Mouse (Mus musculus) G1E-ER4 (cell line): ENCODE results near the gene Hs6st1. TPM values are rescaled to one million over a fixed set of nuclear protein-coding genes. Genes with fewer than 3 reads are reported as not detected.

Source experiments
- GATA1 ChIP-seq: IDR thresholded peaks from one replicate; pipeline ENCODE4 v1.8.0; 2012; ENCODE audit warnings: low read length, inconsistent platforms
- polyA plus RNA-seq: library from polyadenylated mRNA; stranded (reverse); fragments of >175 nt; gene quantifications from 2 replicates; pipeline ENCODE4 v1.2.3, GENCODE M21; 2012

The Hs6st1 gene
- polyA plus RNA-seq, 1 experiment = 80.0 TPM

DNA sequence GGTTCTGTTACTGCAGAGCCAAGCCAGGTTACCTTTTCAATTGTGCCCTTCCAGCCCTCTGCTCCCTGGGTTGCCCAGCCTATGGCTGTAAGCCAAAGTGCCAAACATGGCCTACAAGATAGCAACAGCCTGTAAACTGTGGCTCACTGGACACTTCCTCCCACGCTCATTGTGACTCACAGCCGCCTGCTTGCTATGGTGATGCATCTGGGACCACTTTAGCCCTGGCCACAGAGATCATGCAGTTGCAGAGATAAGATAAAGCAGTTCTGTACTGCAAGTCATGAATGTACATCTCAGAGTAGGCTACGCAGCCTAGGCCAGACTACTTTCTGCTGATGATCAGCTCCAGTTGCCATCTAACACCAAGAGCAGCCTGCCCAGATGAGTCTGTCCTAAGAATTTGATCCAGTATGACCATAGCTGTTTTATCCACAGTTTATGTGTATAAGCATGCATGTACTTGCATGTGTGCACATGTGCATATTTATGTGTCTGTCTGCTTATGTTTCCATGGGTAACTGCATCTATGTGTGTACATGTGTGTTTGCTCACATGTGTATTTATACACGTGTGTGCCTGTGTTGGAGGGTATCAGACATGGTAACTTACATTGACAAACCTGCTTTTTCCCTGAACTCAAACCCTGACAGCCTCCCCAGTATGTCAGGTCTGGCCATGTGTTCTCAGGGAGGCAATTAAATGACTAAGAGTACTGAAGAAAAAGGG, 62.3 kb downstream of the Hs6st1 start:
- TF ChIP-seq GATA1 = peak; percentile 100

DNA sequence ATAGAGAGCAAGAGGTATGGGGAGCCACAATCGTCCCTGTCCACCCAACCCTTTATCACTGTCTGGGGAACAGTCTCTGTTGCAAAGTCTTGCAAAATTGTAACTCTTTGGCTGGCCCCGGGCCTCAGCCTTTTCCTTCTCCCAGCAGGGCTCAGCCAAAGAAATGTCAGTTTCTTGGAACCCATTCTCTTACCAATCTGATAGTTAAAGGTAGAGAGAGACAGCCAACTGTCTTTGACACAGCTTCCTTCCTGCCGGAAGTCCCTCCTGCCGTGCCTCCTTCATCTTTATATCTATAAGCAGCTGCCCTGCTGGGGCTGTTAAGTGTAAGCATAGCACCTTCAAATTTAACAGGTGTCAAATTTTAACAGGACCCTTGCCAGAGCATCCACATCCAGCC, 63.0 kb downstream of the Hs6st1 start:
- no peak for TF ChIP-seq GATA1

DNA sequence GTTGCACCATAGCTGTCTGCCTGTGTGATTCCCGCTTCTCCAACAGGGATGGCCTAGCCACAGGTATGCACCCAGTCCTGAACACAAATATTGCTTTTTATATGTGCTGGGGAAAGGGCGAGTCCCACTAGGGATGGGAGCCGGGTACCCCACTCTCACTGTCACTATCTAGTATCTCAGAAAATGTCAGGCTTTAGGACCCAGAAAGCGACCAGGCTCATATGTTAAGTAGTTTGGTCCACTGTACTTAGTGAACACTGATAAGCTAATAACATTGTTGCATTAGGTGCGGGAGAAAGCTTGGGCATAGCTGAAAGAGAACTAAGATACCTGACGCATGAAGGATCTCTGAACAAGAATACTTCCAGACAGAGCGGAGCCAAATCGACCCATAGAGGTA, 63.6 kb downstream of the Hs6st1 start:
- no peak for TF ChIP-seq GATA1

DNA sequence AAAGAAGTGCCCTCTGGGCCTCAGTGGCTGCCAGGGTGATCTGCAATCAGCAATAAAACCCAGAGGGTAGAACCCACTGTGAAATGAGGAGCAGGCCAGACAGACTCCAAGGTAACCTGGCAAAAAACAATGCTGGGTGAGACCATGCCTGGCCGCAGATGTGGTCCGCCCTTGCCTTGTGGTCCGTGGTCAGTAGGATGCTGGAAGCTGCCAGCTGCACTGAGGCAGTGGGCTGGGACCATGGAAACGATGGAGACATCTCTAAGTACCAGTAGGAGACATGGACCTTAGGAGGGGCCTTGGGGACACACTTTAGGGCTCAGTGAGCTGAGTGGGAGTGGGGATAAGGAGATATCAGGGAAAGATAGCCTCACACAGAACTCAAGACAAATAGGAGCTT, 64.0 kb downstream of the Hs6st1 start:
- TF ChIP-seq GATA1 = no peak

DNA sequence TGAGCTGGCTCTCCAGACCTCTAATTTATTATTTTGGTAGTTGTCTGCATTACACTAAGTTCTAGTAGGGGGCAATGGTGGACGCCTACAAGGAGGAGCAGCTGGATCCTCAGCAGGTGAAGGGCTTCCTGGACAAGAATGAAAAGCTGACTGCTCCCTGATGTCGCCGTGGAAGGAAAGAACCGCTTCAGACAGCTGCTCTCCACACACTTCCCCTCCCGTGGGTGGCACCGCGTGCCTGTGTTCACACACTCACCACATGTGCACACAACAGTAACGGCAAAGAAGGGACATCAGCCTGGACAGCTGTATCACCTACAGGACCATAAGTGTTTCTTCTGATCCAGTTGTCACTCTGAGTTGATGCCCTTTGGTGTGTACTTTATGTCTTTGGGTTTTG, 64.8 kb downstream of the Hs6st1 start:
- no peak for TF ChIP-seq GATA1

DNA sequence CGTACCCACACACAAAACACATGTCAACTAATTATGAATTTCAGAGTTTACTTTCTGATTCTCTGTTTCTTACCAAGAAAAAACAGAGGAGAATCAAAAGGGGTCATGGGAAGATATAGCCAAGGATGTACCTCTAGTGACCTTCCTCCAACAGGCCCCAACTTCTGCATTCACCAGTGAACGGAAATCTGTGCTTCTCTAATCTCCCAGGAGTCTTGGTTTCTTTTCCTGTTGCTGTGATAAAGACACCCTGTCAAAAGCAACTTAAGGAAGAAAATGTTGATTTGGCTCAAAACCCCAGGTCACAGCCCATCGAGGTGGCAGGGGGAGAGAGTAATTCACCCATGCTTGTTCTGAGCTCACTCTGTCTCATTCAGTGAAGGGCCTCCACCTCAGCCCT, 65.4 kb downstream of the Hs6st1 start:
- no peak for TF ChIP-seq GATA1

DNA sequence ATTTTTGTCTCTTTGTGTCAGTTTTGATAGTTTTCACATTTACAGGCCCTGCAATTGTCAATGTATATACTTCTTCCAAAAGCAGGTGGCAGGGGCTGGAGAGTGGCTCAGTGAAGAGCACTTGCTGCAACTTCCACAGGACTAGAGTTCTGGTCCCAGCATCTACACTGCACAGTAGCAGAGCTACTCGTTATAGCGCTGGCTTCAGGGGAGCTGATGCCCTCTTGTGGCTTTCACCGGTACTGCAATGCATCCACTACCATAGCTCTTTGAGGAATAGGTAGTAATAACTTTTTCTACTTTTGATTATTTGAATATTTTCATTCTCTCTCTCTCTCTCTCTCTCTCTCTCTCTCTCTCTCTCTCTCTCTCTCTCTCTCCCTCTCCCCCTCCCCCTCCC, 66.4 kb downstream of the Hs6st1 start:
- TF ChIP-seq GATA1 = no peak

DNA sequence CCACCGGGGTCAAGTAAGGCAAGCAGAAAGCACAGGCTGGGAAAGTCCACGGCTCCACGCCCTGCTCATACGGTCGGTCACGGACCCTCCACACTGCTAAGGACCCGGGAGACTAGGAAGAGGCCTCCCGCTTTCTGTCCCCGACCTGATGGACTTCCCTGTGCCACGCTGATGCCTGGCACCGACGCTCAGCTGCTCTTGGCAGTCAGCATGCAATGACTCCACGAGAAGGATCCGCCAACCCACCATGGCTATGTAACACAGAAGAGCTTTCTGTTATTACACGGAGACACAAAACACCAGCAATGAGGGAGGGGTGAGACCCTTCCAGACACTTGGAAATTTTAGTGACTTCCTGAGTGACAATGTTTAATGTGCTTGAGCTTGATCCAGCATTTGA, 72.1 kb downstream of the Hs6st1 start:
- TF ChIP-seq GATA1 = no peak

DNA sequence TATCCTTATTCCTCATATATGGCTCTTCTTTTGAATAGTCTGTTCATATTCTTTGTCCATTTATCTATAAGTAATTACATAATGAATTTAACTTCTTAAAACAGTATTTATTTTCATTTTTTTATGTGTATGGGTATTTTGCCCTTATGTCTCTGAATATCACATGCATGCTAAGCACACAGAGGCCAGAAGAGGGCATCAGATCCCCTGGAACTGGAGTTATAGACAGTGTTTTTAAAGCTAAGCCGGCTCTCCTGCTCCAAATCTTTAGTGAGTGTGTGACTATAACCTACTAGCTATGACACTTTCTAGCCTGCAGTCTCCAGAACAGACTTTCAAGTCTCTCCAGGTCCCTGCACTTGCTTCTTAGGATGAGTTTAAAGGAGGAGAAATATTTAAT, 76.8 kb downstream of the Hs6st1 start:
- TF ChIP-seq GATA1 = no peak

DNA sequence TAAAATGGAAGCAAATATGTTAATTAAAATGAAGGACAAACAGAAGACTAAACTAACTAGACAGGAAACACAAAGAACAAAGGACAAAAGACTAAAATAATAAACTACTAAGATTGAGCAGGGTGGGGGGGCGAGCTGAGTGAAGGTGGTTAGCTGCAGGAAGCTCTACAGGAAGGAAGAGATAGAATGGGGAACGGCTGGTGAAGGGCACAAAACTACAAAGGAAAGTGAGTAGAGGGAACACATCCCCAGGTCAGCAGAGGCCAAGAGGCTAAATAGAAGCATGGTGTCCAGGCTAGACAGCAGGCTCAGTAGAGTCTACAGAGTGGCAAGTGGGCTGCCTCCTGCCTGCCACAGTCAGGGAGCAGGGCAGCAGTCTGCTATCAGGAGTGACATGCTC, 80.6 kb downstream of the Hs6st1 start:
- no peak for TF ChIP-seq GATA1

DNA sequence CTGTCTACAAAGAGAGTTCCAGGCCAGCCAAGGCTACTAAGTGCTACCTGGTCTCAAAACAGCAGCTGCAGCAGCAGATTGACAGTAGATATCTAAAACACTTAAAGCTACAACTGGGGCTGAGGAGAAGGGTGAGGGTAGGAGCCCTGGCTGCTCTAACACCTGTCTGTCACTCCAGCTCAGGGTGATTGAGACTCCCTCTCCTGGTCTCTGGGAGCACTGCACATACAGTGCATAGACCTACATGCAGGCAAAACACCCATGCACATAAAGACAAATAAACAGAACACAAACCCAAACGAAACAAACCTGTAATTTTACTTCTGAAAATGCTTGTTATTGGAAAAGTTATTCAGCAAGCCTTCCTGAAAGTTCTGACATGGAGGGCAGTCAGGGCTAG, 81.2 kb downstream of the Hs6st1 start:
- no peak for TF ChIP-seq GATA1

Other genes starting within 250 kb of the Hs6st1 start
- gene Uggt1, start 176.3 kb downstream of the Hs6st1 start, polyA plus RNA-seq = 8.5 and 10.4 TPM in 2 replicates
- 10.2 and 13.0 TPM in 2 replicates for gene Neurl3, start 206.3 kb downstream of the Hs6st1 start, polyA plus RNA-seq
- 18.6 and 20.5 TPM in 2 replicates for gene Arid5a, start 239.3 kb downstream of the Hs6st1 start, polyA plus RNA-seq